Mouse (Mus musculus) kidney, postnatal 36 days (tissue): ENCODE measurements around the gene Hnrnpf.
"Not testable (repeated sequence)": the region's sequence is repeated elsewhere in the genome, so short reads cannot be mapped to it uniquely, and the experiment has no call there.

Experiments used
- DNase-seq, 2 experiments: peaks; one replicate each; pipeline ENCODE4 v3.0.0; 2021 to 2022; ENCODE audit warnings: mixed read lengths in 2 of 2

The Hnrnpf gene

DNA sequence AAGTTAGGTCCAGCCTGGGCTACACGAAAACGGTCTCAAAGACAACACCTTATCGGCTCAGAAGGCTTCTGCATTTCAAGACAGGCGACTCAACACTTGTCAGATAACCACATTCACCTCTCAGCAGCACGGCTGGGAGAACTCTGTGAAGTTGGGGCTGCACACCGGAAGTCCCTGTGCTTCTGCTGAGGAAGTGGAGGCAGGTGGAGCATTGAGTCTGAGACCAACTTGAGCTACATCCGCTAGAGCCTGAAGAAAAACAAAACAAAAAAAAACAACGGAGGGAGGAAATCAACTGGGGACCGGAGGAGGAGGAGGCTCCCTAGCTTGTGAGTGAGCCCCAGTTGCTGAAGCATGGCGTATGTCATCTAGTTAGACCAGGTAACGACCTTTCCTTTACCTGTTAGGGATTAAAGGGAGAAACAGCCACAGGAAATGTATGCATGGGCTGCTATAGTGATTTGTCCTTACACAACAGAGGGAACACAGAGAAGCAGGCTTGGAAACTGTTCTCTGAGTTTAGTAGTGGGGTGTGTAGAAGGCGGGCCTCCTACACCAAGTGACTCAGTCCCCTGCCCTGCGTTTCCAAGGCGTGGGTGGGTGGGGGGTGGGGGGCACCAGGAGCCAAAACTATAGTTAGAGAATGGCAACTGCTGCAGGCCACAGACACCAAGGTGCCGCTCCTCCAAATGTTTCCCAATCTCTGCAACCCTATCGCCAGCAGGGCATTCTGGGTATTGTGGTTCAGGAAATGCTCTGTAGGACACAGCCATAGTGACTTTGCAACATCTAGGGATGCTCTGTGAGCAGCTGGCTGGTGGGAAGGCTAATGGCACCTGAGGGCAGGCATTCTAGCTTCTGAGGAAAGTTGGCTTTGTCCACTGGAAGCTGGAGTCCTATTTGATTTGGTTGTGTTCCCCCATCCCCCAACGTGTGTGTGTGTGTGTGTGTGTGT lies at the start of gene Hnrnpf:
Gene Hnrnpf, plus strand, starts transcription at position 199 of the 955 bp plus-strand sequence.
- no peak for DNase-seq

DNA sequence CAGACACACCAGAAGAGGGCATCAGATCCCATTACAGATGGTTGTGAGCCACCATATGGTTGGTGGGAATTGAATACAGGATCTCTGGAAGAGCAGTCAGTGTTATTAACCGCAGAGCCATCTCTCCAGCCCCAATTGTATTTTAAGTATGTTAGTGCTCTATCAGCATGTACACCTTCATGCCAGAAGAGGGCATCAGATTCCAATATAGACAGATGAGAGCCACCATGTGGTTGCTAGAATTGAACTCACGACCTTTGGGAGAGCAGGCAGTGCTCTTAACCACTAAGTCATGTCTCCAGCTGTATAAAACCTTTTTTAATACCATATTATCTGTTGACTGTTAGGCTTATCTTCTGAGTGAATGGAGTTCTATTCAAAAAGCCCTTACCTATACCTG lies 48.4 kb upstream of the Hnrnpf start:
- peak in 1 of 2 experiments; percentile 13 for DNase-seq

GRCm38 (mm10) chr6:117857990-117858389 lies 42.1 kb upstream of the Hnrnpf start:
- DNase-seq = peak in 1 of 2 experiments; percentile 35

GRCm38 (mm10) chr6:117861848-117862247 lies 38.3 kb upstream of the Hnrnpf start, which contains the start of gene Zfp239:
TSS of gene Zfp239 (plus strand) at chr6:117862100.
- DNase-seq = peak in 1 of 2 experiments; percentile 36

DNA sequence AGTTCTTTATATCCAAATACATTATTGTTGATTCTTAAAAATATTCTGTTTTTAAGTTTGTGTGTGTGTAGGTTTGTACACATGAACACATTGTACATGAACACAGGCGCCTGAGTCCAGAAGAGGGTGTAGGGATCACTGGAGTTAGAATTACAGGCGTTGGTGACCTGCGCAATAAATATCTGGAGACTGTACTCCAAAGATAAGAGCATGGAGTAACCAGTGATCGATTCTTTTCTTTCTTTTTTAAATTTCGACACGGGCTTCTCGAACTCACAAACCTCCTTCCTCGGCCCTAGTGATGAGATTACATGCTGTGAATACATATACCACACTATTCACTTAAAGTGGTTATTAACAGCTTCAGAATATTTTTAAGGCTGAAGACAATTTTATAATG lies 37.7 kb upstream of the Hnrnpf start:
- DNase-seq = no peak

DNA sequence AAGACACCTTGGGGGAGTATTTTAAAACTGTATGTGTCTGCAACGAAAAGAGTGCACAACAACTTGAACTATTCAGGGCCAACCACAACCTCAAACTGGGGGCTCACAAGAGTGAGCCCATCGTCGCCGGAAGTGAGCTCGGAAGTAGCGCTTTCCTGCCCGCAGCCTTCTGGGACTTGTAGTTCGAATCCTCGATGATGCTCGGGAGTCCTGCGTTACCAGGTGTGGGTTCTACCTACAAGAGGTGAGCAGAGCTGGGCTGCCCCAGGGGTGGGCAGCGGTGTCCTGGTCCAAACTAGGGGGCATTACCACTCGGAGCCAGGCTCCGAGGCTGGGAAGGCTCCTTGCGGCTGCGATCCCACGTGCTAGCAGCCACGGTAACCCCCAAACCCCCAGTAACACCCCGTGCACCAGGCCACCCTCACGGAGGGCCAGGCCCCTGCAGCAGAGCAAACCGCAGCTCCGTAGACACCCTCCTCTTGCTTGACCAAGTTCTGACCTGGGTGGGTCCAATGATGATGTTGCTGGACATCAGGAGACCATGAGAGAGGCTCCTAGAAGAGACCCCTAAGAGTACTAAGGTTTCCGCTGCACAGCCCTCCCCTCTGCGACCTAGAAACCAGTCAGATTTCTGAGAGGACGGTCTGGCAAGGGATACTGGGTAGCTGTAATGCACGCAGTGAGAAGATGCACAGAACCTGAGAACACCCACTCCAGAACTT lies 37.1 kb upstream of the Hnrnpf start:
- DNase-seq = peak; percentile 56 to 79

GRCm38 (mm10) chr6:117863751-117864150 lies 36.4 kb upstream of the Hnrnpf start:
- no peak for DNase-seq

DNA sequence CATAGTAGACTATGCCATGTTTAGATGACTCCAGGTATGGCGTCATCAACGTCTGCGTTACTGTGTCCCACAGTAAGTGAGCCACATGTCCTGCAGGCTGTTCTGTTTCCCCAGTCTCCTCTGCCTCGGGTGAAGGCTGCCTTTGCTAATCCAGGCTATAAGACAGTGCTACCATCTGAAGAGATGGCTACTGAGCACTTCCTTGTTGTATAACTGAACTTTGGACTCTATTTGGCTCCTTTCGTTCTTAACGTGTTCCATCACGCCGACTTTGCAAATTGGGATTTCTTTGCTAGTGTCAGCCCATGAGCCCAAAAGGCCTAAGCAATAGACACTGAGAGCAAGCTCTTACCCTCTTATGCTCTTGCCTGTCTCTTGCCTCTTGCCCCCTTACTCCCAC lies 31.9 kb upstream of the Hnrnpf start:
- no peak for DNase-seq

DNA sequence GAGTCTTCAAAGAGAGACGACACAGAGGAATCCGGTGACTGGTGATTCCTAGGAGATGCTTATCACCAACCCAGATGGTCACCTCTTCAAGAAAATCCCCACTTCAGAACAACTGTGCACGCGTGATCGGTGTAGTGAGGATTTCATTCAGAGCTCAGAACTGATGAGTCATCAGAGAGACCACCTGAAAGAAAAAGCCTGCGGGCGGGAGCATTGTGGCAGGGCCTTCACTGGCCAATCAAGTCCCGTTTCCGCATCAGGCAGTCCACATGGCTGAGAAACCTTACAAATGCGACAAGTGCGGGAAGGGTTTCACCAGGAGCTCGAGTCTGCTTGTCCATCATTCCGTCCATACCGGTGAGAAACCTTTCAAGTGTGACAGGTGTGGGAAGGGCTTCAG lies 29.1 kb upstream of the Hnrnpf start:
- no peak for DNase-seq

GRCm38 (mm10) chr6:117873450-117873849 lies 26.7 kb upstream of the Hnrnpf start:
- DNase-seq = not testable (repeated sequence)

DNA sequence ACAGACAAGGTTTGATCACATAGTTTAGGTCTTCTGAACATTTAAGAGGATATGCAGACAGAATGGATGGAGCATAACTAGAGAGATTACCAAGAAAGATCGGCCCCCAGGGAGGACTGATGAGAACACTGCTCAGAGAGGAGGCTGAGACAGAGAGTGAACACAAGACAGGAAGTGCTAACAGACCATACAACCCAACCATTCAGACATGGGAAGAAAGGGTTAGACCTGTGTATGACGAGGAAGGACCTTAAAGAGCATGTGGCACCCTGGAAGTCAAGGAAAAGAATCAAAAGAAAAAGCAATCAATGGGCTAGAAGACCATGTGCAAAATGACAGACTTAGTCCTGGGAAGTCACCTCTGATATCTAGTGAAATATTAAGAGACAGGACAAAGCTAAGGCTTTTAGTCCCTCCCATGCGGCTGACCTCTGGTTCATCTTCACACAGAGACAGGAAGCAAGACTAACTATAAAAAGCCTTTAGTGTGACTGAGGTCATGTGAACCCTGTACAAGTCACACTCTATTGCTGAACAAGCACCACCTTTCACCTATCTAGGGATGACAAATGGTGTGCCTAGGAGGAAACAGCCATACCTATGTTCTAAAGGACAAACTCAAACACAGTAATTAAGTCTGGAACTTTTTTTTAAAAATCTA lies 25.4 kb upstream of the Hnrnpf start:
- DNase-seq = peak; percentile 51 to 61

GRCm38 (mm10) chr6:117878700-117879407 lies 21.3 kb upstream of the Hnrnpf start:
- peak; percentile 91 to 95 for DNase-seq

DNA sequence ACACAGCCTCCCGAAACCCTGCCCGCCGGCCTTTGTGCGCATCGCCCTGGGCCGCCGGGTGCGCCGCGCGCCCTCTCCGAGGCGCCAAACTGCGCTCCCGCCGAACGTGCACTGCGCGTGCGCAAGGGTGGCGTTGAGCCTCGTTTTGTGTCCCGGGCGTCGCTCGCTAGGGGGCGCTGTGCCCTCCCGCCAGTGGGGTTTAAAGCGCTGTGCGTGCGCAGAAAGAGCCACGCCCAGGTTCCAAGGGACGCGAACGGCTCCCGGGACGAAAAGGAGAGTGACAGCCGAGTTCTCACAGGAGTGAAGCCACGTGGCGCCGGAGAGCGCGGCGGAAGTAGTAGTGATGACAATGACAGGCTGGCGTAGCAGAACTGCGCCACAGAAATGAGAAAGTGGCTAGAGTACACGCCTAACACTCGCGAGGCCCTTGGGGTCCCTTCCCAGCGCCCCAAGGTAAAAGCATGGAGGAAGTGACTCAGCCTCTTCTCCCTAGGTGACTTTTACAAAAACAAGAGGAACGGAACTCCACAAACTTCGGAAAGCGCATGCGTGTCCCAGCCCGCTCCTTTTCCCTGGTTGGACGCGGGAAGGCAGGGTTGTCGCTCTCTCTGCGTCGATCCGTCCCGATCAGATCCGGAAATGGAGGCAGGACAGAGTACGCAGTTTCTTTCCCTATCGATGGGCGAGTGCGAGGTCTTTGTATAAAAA lies 20.6 kb upstream of the Hnrnpf start:
- DNase-seq = peak; percentile 98 to 99

GRCm38 (mm10) chr6:117880394-117880838 lies 19.7 kb upstream of the Hnrnpf start:
- DNase-seq = no peak

GRCm38 (mm10) chr6:117881229-117881628 lies 18.9 kb upstream of the Hnrnpf start:
- no peak for DNase-seq

- no peak for DNase-seq
These were observed 18.1 kb upstream of the Hnrnpf start for GRCm38 (mm10) chr6:117881997-117882396.

GRCm38 (mm10) chr6:117885943-117886342 lies 14.2 kb upstream of the Hnrnpf start:
- DNase-seq = no peak

DNA sequence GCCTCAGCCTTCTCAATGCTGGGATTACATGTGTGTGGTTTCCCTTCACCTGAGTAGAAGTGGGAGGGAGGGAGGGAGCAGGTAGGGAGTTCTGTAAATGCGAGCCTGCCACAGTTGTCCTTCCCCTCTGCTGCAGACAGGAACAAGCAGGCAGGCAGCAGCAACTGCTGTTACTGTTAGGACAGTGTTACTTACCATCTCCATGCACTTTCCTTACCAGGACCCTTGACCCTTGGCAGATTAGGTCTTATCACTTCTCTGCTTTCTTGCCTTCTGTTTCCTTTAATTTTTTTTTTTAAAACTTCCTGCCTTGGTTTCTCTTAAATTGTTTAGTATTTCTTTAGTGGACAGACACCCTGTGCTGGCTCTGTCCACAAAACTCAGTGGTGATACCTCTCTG lies 12.1 kb upstream of the Hnrnpf start:
- no peak for DNase-seq

GRCm38 (mm10) chr6:117888642-117889096 lies 11.5 kb upstream of the Hnrnpf start:
- DNase-seq = no peak

- no peak for DNase-seq
These were observed 9.9 kb upstream of the Hnrnpf start for GRCm38 (mm10) chr6:117890257-117890656.

DNA sequence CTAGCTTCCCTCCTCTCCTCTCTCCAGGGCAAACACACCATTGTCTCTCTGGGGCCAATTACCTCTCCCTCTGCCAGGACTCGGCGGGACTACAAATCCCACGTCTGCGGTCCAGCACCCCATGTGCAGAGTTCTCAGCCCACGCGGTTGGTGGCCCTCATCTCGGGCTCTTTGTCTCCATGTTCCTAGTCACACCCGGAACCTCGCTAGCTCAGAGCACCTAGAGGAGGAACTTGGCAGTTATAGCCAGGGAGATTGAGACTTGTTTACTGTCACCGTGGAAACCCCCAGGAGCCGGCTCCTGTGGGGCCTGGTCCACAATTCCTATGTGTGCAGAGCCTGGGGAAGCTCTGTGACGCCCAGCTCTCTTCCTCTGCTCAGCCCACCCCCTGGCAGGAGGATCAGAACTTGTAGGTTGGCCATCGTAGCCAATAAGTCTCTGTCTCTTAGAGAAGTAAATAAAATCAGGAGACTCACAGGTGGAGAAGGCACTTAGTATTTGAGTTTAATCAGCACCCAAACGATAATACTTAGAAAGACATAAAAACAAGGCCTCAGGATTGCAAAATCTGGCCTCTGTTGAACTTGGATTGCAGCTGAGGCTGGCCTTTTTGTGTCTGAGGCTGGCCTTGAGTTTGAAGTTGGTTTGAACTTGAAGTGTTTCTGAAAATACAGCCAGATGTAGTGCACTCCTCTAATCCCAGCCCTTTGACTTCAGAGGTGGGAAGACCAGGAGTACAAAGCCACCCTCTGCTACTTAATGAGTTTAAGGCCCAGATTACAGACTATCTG lies 8.6 kb upstream of the Hnrnpf start:
- no peak for DNase-seq
